Mouse (Mus musculus): ENCODE data around the gene Ppp2r2d. TPM values are rescaled to one million over a fixed set of nuclear protein-coding genes. Genes with fewer than 3 reads are reported as not detected.

Gene Ppp2r2d
- polyA plus RNA-seq (2012; rRNA removed): 24.2 and 24.3 TPM in 2 replicates

DNA sequence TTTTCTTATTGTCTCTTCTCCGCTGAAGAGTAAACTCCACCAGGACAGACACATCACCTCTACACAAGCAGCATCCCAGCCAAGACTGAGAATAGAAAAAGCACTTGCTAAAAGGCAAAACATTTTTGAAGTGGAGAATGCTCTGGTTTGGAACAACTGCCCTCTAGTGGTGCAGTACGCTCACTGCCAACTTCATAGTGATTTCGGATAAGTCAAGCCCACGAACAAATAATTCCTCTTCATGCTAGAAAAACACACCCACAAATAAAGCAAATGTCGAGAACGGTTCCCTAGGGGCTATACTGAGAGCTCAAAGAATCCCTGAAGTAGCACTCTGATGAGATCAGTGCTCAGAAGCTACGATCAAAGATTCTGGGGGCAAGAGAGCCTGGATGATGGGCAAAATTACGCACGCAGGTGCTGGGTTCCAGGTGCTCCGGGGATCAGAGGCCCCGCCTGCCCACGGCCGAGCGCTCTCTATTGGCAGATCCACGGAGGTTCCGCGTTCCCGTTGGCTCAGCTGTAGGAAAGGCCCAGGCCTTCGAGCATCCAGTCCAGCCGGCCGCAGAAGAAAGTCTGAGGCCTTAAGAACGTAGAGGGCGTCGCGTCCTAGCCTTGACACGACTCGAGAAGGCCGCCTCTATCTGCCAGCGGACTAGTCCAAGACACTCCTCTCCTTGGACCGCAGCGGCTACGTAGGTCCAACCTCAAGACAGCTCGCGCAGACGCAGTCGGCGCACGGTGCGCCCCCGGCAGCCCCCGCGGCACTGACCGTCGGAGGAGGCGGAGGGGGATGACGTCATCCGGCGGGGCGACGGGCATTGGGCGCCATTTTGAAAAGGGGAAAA, at the start of gene Ppp2r2d, which contains the start of gene Mapk1ip1:
TSS of gene Ppp2r2d (plus strand) at position 536 of the 848 bp plus-strand sequence.
TSS of gene Mapk1ip1 (minus strand) at position 730 of the 848 bp plus-strand sequence.
- no peaks in the 10 kb centered on the region for H3K27me3 ChIP-seq (replicated peaks; ENCODE audit: control insufficient read depth, insufficient read depth, low read length)
- no peaks in the 10 kb centered on the region for H3K36me3 ChIP-seq (ENCODE audit: control insufficient read depth, insufficient read depth, low read length)
- H3K27ac ChIP-seq (ENCODE audit: insufficient read depth, low read depth, low read length): peak within 1 kb of the TSS; percentile 81
- under 1% methylated on average over 51 of the region's 51 CpGs for WGBS
- H3K4me1 ChIP-seq (ENCODE audit: control insufficient read depth, insufficient read depth, low read length): peaks cover 24% of the 10 kb centered on the region
- peak within 1 kb of the TSS; percentile 66 for H3K4me3 ChIP-seq (ENCODE audit: insufficient read depth, low read depth, low read length)
- DNase-seq: peak; percentile 98
- peak; percentile 58 for TF ChIP-seq CTCF (conservative IDR thresholded peaks at IDR 0.05; ENCODE audit: insufficient read depth, insufficient read length, low read depth, low read length)
- peak; percentile 80 for TF ChIP-seq POLR2A (IDR thresholded peaks at IDR 0.05; ENCODE audit: low read depth, low read length)

DNA sequence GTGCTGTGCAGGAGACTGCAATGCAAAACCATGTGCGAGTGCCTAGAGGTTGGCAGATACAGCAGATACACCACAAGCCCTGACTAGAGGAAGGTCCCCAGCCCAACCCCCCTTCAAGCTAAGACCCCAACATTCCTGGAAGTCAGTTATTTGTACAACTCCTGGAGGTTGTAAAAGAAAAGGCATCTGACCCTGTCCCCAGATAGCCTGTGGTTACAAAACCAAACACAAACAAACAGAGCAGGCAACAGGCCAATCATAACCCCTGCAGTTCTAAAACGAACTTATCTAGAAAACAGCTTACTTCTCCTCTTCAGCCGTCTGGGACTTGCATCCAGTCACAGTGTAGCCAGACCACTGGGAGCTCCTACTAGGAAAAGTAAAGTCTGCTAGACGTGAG, 42.5 kb upstream of the Ppp2r2d start:
- WGBS: 25% methylated on average over 4 of the region's 4 CpGs
- Histone ChIP-seq H3K27me3 (replicated peaks; ENCODE audit: control insufficient read depth, insufficient read depth, low read length) (no peaks in the 10 kb centered on the region), H3K4me1 (ENCODE audit: control insufficient read depth, insufficient read depth, low read length) (no peaks in the 10 kb centered on the region), H3K36me3 (ENCODE audit: control insufficient read depth, insufficient read depth, low read length) (no peaks in the 10 kb centered on the region), H3K27ac (ENCODE audit: insufficient read depth, low read depth, low read length) (no peak overlapping the region), H3K4me3 (ENCODE audit: insufficient read depth, low read depth, low read length) (no peak overlapping the region)
- TF ChIP-seq CTCF (conservative IDR thresholded peaks at IDR 0.05; ENCODE audit: insufficient read depth, insufficient read length, low read depth, low read length) (no peak), POLR2A (IDR thresholded peaks at IDR 0.05; ENCODE audit: low read depth, low read length) (no peak)
- DNase-seq: peak; percentile 29

DNA sequence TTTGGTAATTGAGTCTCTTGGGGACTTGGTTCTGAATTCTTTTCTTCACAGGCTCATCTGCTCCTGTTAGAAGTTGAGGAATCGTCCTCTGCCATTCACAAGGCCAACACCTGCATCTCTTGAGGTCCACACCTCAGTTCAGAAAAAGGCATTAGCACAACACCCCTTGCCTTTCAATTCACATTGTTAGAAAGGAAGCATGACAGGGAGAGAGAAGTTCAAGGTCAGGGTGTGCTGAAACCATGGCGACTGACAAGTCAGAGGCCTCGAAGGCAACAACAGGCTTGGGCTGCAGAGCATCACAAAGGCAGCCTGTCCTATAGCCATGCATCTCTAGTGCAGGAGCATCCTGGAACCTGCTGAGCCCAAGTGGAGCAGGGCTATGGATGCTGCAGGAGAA, 38.7 kb upstream of the Ppp2r2d start:
- 88% methylated on average over 3 of the region's 3 CpGs for WGBS
- Histone ChIP-seq H3K4me1 (ENCODE audit: control insufficient read depth, insufficient read depth, low read length) (no peaks in the 10 kb centered on the region), H3K27ac (ENCODE audit: insufficient read depth, low read depth, low read length) (no peak overlapping the region), H3K4me3 (ENCODE audit: insufficient read depth, low read depth, low read length) (no peak overlapping the region), H3K36me3 (ENCODE audit: control insufficient read depth, insufficient read depth, low read length) (no peaks in the 10 kb centered on the region), H3K27me3 (replicated peaks; ENCODE audit: control insufficient read depth, insufficient read depth, low read length) (no peaks in the 10 kb centered on the region)
- DNase-seq: no peak
- no peak for TF ChIP-seq CTCF (conservative IDR thresholded peaks at IDR 0.05; ENCODE audit: insufficient read depth, insufficient read length, low read depth, low read length)
- no peak for TF ChIP-seq POLR2A (IDR thresholded peaks at IDR 0.05; ENCODE audit: low read depth, low read length)

DNA sequence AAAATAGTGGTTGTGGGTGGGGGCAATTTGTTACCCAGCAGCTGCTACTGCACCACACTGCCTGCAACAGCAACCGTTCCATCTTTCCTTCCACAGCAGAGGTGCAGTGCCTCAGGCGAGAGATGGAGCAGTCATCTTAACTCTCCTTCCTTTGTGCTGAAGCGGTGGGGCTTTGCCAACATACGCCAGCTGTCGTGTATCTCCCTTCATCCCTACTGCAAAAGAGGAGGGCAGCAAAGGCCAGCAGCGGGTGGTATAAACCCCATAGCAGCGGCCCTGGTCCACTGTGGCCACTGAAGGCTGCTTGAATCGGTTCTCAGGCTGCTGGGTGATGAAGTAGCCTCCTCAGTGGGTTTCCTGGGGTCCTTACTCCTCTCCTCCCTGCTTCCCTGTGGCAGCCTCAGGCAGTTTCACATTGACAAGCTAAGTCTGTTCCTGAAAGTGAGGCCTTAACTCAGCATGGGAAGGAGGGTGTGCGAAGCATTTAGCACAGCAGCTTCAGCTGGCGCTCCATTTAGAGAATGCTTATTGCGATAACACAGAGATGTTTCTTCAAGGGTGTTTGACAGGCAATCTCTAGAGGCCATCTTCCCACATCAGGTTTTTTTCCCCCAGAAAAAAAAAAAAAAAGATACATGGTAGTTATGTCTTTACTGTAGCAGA, 32.5 kb upstream of the Ppp2r2d start:
- H3K27me3 ChIP-seq (replicated peaks; ENCODE audit: control insufficient read depth, insufficient read depth, low read length): no peaks in the 10 kb centered on the region
- H3K4me3 ChIP-seq (ENCODE audit: insufficient read depth, low read depth, low read length): no peak overlapping the region
- no peaks in the 10 kb centered on the region for H3K4me1 ChIP-seq (ENCODE audit: control insufficient read depth, insufficient read depth, low read length)
- no peak overlapping the region for H3K27ac ChIP-seq (ENCODE audit: insufficient read depth, low read depth, low read length)
- TF ChIP-seq POLR2A (IDR thresholded peaks at IDR 0.05; ENCODE audit: low read depth, low read length) (no peak), CTCF (conservative IDR thresholded peaks at IDR 0.05; ENCODE audit: insufficient read depth, insufficient read length, low read depth, low read length) (no peak)
- 58% methylated on average over 11 of the region's 11 CpGs for WGBS
- no peak for DNase-seq
- no peaks in the 10 kb centered on the region for H3K36me3 ChIP-seq (ENCODE audit: control insufficient read depth, insufficient read depth, low read length)

DNA sequence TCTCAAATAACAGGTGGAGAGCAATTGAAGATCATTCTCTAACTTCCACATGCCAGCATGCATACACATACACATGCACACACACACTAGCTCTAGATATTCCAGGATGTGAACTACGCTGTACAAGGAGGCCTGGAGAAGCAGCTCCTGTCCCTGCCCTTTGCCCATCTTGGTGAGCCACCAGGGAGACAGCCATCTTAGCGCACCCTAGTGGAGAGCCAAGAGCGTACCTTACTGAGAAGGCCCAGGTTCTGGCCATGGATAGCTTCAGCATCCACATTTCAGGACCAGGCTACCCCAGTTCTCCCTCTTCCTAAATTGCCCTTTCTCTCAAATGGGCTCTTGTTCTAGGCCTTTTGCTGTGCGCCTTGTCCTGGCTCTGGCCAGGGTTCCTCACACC, 27.6 kb upstream of the Ppp2r2d start:
- H3K27ac ChIP-seq (ENCODE audit: insufficient read depth, low read depth, low read length): no peak overlapping the region
- DNase-seq: peak; percentile 36
- peak; percentile 50; the same call in 1 of the 2 replicates for TF ChIP-seq CTCF (conservative IDR thresholded peaks at IDR 0.05; ENCODE audit: insufficient read depth, insufficient read length, low read depth, low read length)
- TF ChIP-seq POLR2A (IDR thresholded peaks at IDR 0.05; ENCODE audit: low read depth, low read length): no peak
- no peaks in the 10 kb centered on the region for H3K27me3 ChIP-seq (replicated peaks; ENCODE audit: control insufficient read depth, insufficient read depth, low read length)
- no peaks in the 10 kb centered on the region for H3K36me3 ChIP-seq (ENCODE audit: control insufficient read depth, insufficient read depth, low read length)
- H3K4me1 ChIP-seq (ENCODE audit: control insufficient read depth, insufficient read depth, low read length): no peaks in the 10 kb centered on the region
- 63% methylated on average over 4 of the region's 4 CpGs for WGBS
- H3K4me3 ChIP-seq (ENCODE audit: insufficient read depth, low read depth, low read length): no peak overlapping the region

DNA sequence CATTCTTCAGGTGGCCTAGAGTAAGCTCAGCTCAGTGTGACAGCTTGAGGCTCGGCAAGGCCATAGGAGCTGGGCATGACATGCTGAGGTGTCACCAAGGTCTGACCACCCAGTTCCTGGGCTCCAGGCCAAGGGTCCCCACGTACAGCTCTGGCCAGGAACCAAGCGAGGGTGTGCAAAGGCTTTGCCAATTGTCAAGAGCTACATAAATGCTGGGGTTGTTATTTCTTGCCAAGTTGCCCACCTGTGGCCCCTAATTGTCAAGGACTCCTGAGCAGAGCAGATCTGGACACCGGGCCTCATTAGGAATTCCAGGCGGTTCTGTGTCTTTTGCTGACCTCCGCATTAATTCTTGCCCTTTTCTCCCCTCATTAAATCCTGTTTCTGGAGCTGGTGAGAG, 21.5 kb upstream of the Ppp2r2d start:
- no peak for DNase-seq
- 53% methylated on average over 6 of the region's 6 CpGs for WGBS
- Histone ChIP-seq H3K4me1 (ENCODE audit: control insufficient read depth, insufficient read depth, low read length) (no peaks in the 10 kb centered on the region), H3K4me3 (ENCODE audit: insufficient read depth, low read depth, low read length) (no peak overlapping the region), H3K27me3 (replicated peaks; ENCODE audit: control insufficient read depth, insufficient read depth, low read length) (no peaks in the 10 kb centered on the region), H3K36me3 (ENCODE audit: control insufficient read depth, insufficient read depth, low read length) (no peaks in the 10 kb centered on the region), H3K27ac (ENCODE audit: insufficient read depth, low read depth, low read length) (no peak overlapping the region)
- no peak for TF ChIP-seq POLR2A (IDR thresholded peaks at IDR 0.05; ENCODE audit: low read depth, low read length)
- TF ChIP-seq CTCF (conservative IDR thresholded peaks at IDR 0.05; ENCODE audit: insufficient read depth, insufficient read length, low read depth, low read length): no peak
